Comparison of ENCODE assay signal across 23 mouse cellular contexts in the genomic region with DNA sequence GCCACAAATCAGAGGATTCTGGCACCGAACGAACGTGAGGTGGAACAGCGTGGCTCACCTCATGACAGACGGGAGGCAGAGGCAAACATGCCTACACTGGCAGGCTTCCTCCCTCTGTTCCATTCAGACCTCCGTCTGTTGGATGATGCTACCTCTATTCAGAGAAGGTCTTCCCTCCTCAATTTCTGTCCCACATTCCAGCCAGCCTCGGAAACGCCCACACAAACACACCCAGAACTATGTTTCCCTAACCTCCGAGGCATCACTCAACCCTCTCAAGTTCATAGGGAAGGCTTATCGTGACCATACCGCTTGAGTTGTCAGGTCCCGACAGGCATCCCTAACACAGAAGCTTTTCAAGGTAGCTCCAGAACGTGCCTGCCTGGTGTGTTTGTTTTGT.
DNase-seq lines count a peak whose midpoint lies in the region; ATAC-seq lines count a peak whose summit lies in the region.
"Had no signal": no experiment of that assay in that cellular context is flagged by ENCODE, and none has a peak within 500 bp of the region (broad histone marks: within the 10 kb centered on the region; RNA-seq: fewer than 3 reads in every experiment).

No protein-coding gene starts in this region.

- no peak overlapping the region for H3K27ac ChIP-seq in stomach, embryonic 16.5 days (ENCODE audit: low read length)
- H3K27ac ChIP-seq: embryonic facial prominence, embryonic 12.5 days; forebrain, embryonic 10.5 days; forebrain, embryonic 13.5 days; heart, adult 2 months; hindbrain, embryonic 12.5 days; intestine, embryonic 15.5 days had no signal

- H3K36me3 ChIP-seq in stomach, embryonic 16.5 days (ENCODE audit: control insufficient read depth, insufficient read depth, low read length), result no peaks in the 10 kb centered on the region
- H3K36me3 ChIP-seq: embryonic facial prominence, embryonic 12.5 days; forebrain, embryonic 10.5 days; hindbrain, embryonic 12.5 days; intestine, embryonic 15.5 days had no signal

- H3K4me3 ChIP-seq in stomach, embryonic 16.5 days (replicated peaks; ENCODE audit: low read length), result no peak overlapping the region
- H3K4me3 ChIP-seq: embryonic facial prominence, embryonic 12.5 days; forebrain, embryonic 10.5 days; forebrain, embryonic 13.5 days; heart, adult 2 months; hindbrain, embryonic 12.5 days; intestine, embryonic 15.5 days had no signal

- 55% methylated on average over 13 of the region's 13 CpGs for WGBS in stomach, embryonic 16.5 days

- H3K4me2 ChIP-seq in stomach, embryonic 16.5 days (ENCODE audit: low read depth, low read length), result no peak overlapping the region
- H3K4me2 ChIP-seq: embryonic facial prominence, embryonic 12.5 days; forebrain, embryonic 13.5 days; heart, embryonic 11.5 days; hindbrain, embryonic 12.5 days; intestine, embryonic 15.5 days had no signal

- no peaks in the 10 kb centered on the region for H3K9me3 ChIP-seq in stomach, embryonic 16.5 days (replicated peaks; ENCODE audit: control insufficient read depth, low read length)
- H3K9me3 ChIP-seq: embryonic facial prominence, embryonic 12.5 days; forebrain, embryonic 10.5 days; forebrain, embryonic 13.5 days; hindbrain, embryonic 12.5 days; intestine, embryonic 15.5 days had no signal

- no peak overlapping the region for H3K9ac ChIP-seq in stomach, embryonic 16.5 days (ENCODE audit: low read length)
- H3K9ac ChIP-seq: embryonic facial prominence, embryonic 12.5 days; forebrain, embryonic 13.5 days; hindbrain, embryonic 12.5 days; intestine, embryonic 15.5 days had no signal

- ATAC-seq in stomach, embryonic 16.5 days (ENCODE audit: insufficient read depth, low FRiP score), result peak; percentile 21; the same call in 1 of the 2 replicates
- ATAC-seq: CD4-positive, CD25-positive, alpha-beta regulatory T cell, adult 4 months; forebrain, embryonic 13.5 days; forebrain, embryonic 16.5 days; hindbrain, embryonic 16.5 days; intestine, embryonic 15.5 days had no signal

- DNase-seq in ES-CJ7 (ENCODE audit: low read depth, low spot score) (peak; percentile 50), R1 (ENCODE audit: low read depth, low spot score) (peak; percentile 85)
- no peak for DNase-seq in heart, adult 9 months (ENCODE audit: low spot score in 2 of 2)
- DNase-seq in left cerebral cortex, adult 18-20 months (ENCODE audit: low spot score in 2 of 2), result no peak
- no peak for DNase-seq in right cerebral cortex, postnatal 25 days
- DNase-seq: adrenal gland, postnatal 10 days; adrenal gland, postnatal 36 days; cerebellum, adult 18-20 months; cerebellum, adult 9-10 months; cerebellum, postnatal 14 days; gastrocnemius, postnatal 10 days; gastrocnemius, postnatal 36 days; heart, adult 2 months had no signal

- H3K4me1 ChIP-seq in stomach, embryonic 16.5 days (ENCODE audit: control insufficient read depth, insufficient read depth, low read length), result no peaks in the 10 kb centered on the region
- H3K4me1 ChIP-seq: forebrain, embryonic 13.5 days; intestine, embryonic 15.5 days had no signal

- H3K27me3 ChIP-seq in stomach, embryonic 16.5 days (ENCODE audit: control insufficient read depth, insufficient read depth, low read length), result no peaks in the 10 kb centered on the region
- H3K27me3 ChIP-seq: embryonic facial prominence, embryonic 12.5 days; forebrain, embryonic 13.5 days; hindbrain, embryonic 12.5 days; intestine, embryonic 15.5 days had no signal

Comparison
In these comparisons a context has a peak if more than half of its experiments do, and no peak if none do; other contexts are left out.
1. DNase-seq: peak in ES-CJ7 (single experiment) and R1 (single experiment); none in heart, adult 9 months (0 of 2), left cerebral cortex, adult 18-20 months (0 of 2) and right cerebral cortex, postnatal 25 days (single experiment).